In the genomic region with DNA sequence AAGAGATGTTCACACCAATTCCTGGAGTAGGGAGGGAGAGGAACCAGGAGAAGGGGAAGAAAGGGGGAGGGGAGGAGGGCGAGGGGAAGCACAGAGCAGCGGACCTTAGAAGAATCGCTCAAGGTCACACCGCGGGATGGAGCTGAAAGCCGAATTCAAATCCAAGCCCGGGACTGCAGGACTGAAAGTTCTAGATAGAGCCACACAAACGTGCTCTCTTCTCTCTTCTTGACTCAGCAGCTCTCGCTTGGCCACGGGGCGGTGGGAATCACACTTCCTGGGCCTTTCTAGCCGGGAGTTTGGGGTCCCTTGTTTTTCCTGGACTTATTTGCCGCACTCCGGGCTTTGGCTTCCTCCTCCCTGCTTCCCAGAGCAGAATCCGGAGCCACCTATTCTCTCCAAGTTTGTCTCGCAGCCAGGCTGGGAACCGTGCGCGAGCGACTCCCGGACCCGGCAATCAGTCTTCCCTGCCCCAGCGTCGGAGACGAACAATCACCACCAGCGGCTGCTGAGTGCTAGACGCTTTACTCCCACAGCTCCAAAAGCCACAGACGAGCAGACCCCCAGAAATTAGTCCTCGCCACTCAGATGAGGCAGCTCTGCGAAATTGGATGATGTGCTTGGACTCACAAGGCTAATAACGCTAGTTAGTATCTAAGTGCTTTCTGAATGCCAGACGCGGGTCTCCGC, we compare ENCODE assay signal across 8 mouse cellular contexts. TPM values are rescaled to one million over a fixed set of nuclear protein-coding genes. Genes with fewer than 3 reads are reported as not detected.
DNase-seq lines count a peak whose midpoint lies in the region; ATAC-seq and TF ChIP-seq lines count a peak whose summit lies in the region.

No protein-coding gene starts in this region.

- peak overlapping the region; percentile 84 for H3K9ac ChIP-seq in limb, embryonic 12.5 days (replicated peaks)
- H3K9ac ChIP-seq in neural tube, embryonic 14.5 days (replicated peaks; ENCODE audit: low read depth, low read length) = peak overlapping the region; percentile 88

- H3K4me1 ChIP-seq in cortical plate, adult 2 months (ENCODE audit: control insufficient read depth, insufficient read depth, low read length) = peaks cover 3% of the 10 kb centered on the region; the same call in 1 of the 2 replicates
- H3K4me1 ChIP-seq in limb, embryonic 12.5 days (replicated peaks) = peaks cover 61% of the 10 kb centered on the region
- peaks cover 43% of the 10 kb centered on the region for H3K4me1 ChIP-seq in neural tube, embryonic 14.5 days (ENCODE audit: control insufficient read depth, insufficient read depth, low read length)

- H3K4me2 ChIP-seq in limb, embryonic 12.5 days = peak overlapping the region; percentile 85
- peak overlapping the region; percentile 84 for H3K4me2 ChIP-seq in neural tube, embryonic 14.5 days (ENCODE audit: low read depth, low read length)

- H3K9me3 ChIP-seq in limb, embryonic 12.5 days = no peaks in the 10 kb centered on the region
- H3K9me3 ChIP-seq in neural tube, embryonic 14.5 days (ENCODE audit: control insufficient read depth, low read length) = no peaks in the 10 kb centered on the region

- ATAC-seq in limb, embryonic 12.5 days (ENCODE audit: insufficient number of reproducible peaks, insufficient read depth, low FRiP score, low TSS enrichment, low read depth) = no peak
- ATAC-seq in neural tube, embryonic 14.5 days (ENCODE audit: low read depth) = no peak

- intact Hi-C loops in heart, postnatal 36 days (cut with DNase I) = loop anchor here (5.0 kb wide), 1 partner anchor 40 kb away; no protein-coding TSS in a partner anchor

- DNase-seq in cerebellum, postnatal 25 days = peak; percentile 31 to 43
- DNase-seq in cerebellum, adult 11 months = no peak
- peak; percentile 49 for DNase-seq in 416B (ENCODE audit: low read depth)
- DNase-seq in heart, postnatal 36 days = peak; percentile 18 to 28
- DNase-seq in layer of hippocampus, adult 9-11 months = no peak

- no peak for TF ChIP-seq CTCF in cortical plate, adult 2 months (IDR thresholded peaks at IDR 0.05; ENCODE audit: extremely low read depth, insufficient read depth, low read length)

- 0 out of 2 replicates have a peak, but pooled peaks cover 3% of the 10 kb centered on the region for H3K36me3 ChIP-seq in limb, embryonic 12.5 days
- no peaks in the 10 kb centered on the region for H3K36me3 ChIP-seq in neural tube, embryonic 14.5 days (ENCODE audit: control insufficient read depth, insufficient read depth, low read length)

- H3K27me3 ChIP-seq in limb, embryonic 12.5 days = peaks cover 21% of the 10 kb centered on the region; the same call in 1 of the 2 replicates
- H3K27me3 ChIP-seq in neural tube, embryonic 14.5 days (ENCODE audit: control insufficient read depth, insufficient read depth, low read length) = no peaks in the 10 kb centered on the region

- WGBS in limb, embryonic 12.5 days = 1% methylated on average over 34 of the region's 34 CpGs
- WGBS in neural tube, embryonic 14.5 days = under 1% methylated on average over 34 of the region's 34 CpGs

- peak overlapping the region; percentile 31 for H3K4me3 ChIP-seq in cortical plate, adult 2 months (ENCODE audit: insufficient read depth, low read length)
- peak overlapping the region; percentile 77 for H3K4me3 ChIP-seq in limb, embryonic 12.5 days (replicated peaks)
- H3K4me3 ChIP-seq in neural tube, embryonic 14.5 days (ENCODE audit: low read depth, low read length) = peak overlapping the region; percentile 85

- no peak for TF ChIP-seq POLR2A in cortical plate, adult 2 months (IDR thresholded peaks at IDR 0.05; ENCODE audit: extremely low read depth, insufficient read depth, low read length)

- no peak overlapping the region for H3K27ac ChIP-seq in cortical plate, adult 2 months (ENCODE audit: insufficient read depth, low read length)
- no peak overlapping the region; the same call in 1 of the 2 replicates for H3K27ac ChIP-seq in limb, embryonic 12.5 days
- H3K27ac ChIP-seq in neural tube, embryonic 14.5 days (ENCODE audit: low read depth, low read length) = peak overlapping the region; percentile 99

RNA-seq across cellular contexts. Expression of gene Spsb4, which starts 1.4 kb away (rescaled TPM):
- 3.6 and 3.7 TPM in 2 replicates for polyA plus RNA-seq in cortical plate, adult 2 months (2012; rRNA removed)
- total RNA-seq in heart, postnatal 36 days (2021) = 1 to 10 TPM; 5.1 to 6.1 TPM
- polyA plus RNA-seq in limb, embryonic 12.5 days (2016; fragmentation: Nextera tagmentation; extraction: Ambion mirVana) = 56.2 and 60.8 TPM in 2 replicates
- 22.9 and 29.7 TPM in 2 replicates for polyA plus RNA-seq in neural tube, embryonic 14.5 days (2014; fragmentation: Nextera tagmentation; extraction: Ambion mirVana)

Comparison
In these comparisons a context has a peak if more than half of its experiments do, and no peak if none do; other contexts are left out.
1. DNase-seq: peak in cerebellum, postnatal 25 days (2 of 2), 416B (single experiment) and heart, postnatal 36 days (2 of 2); none in cerebellum, adult 11 months (single experiment) and layer of hippocampus, adult 9-11 months (single experiment).
2. H3K4me3 ChIP-seq: peak in every context shown above with its lines; median percentile 85 in neural tube, embryonic 14.5 days; 77 in limb, embryonic 12.5 days; 31 in cortical plate, adult 2 months.